Mouse (Mus musculus): ENCODE data around the gene Cpt1a. TPM values are rescaled to one million over a fixed set of nuclear protein-coding genes. Genes with fewer than 3 reads are reported as not detected.

The Cpt1a gene
- 19.6 and 23.1 TPM in 2 replicates for polyA plus RNA-seq (2012)

DNA sequence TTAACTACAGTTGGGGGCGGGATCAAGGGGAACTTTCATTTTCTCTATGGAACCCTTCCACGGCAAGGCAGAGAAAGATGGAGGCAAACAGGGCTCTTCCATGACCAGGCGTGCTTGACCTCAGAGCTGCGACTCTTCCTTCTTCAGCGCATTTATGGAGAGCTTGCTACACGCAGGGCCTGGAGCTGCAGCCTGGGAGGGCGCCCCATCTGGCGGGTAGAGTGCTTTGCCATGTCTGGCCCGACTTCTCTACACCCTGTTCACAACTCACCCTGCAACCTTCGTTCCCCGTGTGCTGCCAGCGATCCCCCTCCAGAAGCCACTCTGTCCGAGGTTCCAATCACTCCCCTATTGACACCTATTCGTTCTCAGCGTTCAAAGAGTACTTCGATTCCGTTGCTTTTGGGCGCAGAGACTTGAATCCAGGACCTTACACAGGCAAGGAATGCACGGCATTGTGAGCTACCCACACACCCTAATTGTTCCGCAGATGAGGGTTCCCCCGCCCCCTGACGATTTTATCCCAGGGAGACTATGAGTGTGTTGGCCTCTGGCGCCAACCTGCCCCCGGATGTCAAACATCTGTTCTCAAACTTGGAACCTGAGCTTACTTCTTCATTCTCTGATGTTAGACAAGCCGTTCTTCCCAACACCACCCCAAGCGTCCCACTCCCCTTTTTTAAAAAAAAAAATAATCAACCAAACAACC lies at the start of gene Cpt1a:
Cpt1a (plus strand) TSS at position 74 of the 709 bp plus-strand sequence.

DNA sequence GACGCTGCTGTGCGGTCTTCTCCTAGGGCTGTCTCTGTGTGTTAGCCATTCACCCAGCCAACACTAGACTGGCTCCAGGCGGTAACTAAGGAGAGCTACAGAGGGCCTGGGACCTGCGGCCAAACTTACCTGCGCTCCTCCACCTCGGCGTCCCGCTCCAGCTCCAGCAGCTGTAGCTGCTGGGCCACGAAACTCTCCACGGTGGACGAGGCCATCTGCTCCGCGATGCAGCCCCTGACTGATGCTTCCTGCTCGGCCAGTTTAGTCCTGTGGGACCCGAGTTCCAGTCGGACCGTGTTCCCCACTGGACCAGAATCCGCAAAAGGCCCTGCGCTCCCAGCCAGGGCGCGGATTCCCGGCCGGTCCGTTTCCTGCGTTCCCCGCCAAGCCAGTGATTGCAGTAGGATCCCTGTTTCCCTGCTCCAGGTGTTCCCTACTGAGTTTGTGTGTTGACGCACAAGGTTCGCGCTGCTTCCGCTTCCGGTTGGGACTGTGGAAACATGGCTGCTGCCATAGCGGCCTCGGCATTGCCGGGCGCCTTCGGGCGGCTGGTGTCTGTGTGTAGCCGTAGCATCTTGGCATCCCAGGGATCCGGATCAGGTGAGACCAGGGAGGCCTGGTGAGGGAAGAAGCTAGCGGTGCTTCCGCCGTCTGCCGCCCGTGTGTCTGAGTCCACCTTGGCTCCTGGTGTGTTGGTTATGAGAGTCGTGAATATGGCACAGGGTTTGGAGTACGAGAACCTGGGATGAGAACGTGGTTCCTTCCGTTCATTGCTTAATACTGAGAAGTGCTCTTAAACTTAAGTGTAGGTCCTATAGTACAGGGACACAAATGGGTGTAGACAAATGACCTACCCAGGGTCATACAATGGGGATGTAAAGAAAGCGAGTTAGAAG lies 39.3 kb upstream of the Cpt1a start, which contains the start of the genes Mrpl21 and Ighmbp2:
Mrpl21 (plus strand) TSS at position 330 of the 896 bp plus-strand sequence.
Ighmbp2 (minus strand) TSS at position 446 of the 896 bp plus-strand sequence.

DNA sequence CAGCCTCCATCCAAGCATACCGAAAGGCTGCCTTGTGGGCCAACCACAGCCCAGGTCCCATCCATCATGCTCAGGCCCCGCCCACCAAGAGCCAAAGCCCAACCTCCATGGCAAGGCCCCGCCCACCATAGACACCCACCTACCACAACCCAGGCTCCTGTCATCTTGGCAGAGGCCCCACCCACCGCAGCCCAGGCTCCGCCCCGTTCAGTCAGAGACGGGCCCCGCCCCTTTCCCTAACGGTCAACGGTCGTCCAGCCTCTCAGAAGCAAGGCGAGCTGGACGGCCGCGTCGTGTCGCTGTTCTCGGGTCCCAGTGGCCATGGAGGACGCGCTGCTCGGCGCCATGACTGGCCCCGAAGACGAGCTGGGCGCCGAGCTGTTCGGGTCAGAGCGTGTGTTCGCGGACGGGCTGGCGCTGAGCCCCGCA lies 66.5 kb downstream of the Cpt1a start, which contains the start of gene Tesmin:
Tesmin (plus strand) TSS at position 229 of the 429 bp plus-strand sequence.

DNA sequence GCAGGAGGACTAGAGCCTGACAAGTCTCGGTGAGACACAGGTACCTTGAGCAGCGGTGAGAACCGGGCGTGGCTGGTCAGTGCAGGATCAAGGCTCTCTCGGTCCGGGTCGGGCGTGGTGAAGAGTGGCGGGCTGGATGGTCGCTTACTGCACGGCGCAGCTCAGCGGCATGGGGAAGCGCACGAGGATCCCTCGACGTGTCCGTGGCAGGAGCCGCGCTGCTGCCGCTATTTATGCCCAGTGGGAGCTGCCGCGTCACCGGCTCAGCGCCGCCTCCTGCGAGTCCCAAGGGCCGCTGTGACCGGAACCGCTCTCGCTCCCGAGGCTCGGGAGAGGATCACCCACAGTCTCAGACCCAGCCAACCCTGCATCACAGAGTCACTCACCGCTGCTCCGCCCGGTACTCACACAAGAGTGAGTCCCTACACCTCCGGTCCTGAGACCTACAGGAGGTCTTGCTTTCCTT lies 92.2 kb downstream of the Cpt1a start, which contains the start of gene Gal:
Gal (minus strand) TSS at position 277 of the 466 bp plus-strand sequence.

Other genes with a start within 250 kb of the Cpt1a start
- 22.8 and 29.1 TPM in 2 replicates for gene Mrpl21, start 39.4 kb upstream of the Cpt1a start, polyA plus RNA-seq (2012)
- 9.8 and 12.1 TPM in 2 replicates for gene Ighmbp2, start 39.3 kb upstream of the Cpt1a start, polyA plus RNA-seq (2012)
- gene Tesmin, start 66.5 kb downstream of the Cpt1a start, polyA plus RNA-seq (2012), result 2.0 and 2.2 TPM in 2 replicates
- 0.93 and 2.1 TPM in 2 replicates for gene Gal, start 92.2 kb downstream of the Cpt1a start, polyA plus RNA-seq (2012)

All from megakaryocyte-erythroid progenitor cell, adult 5 weeks (primary cell).